Mouse (Mus musculus): ENCODE results near the gene Lin37. TPM values are rescaled to one million over a fixed set of nuclear protein-coding genes. Genes with fewer than 3 reads are reported as not detected.

The Lin37 gene
- polyA plus RNA-seq, 1 experiment from 2014 or later, result 33.1 TPM

GRCm38 (mm10) chr7:30560296-30560695, 658 bp upstream of the Lin37 start:
- Histone ChIP-seq H3K27me3 (no peaks in the 10 kb centered on the region), H3K27ac (peak overlapping the region; percentile 4), H3K4me2 (peak overlapping the region; percentile 93; the same call in 1 of the 2 replicates), H3K9ac (no peak overlapping the region), H3K4me1 (replicated peaks) (peaks cover 38% of the 10 kb centered on the region), H3K36me3 (peaks cover 20% of the 10 kb centered on the region), H3K9me3 (replicated peaks) (no peaks in the 10 kb centered on the region), H3K4me3 (peak overlapping the region; percentile 76; the same call in 1 of the 2 replicates)
- no peak for ATAC-seq (replicated peaks; ENCODE audit: insufficient number of reproducible peaks, insufficient read depth, low FRiP score, low read depth)
- whole genome bisulfite sequencing, result 61% methylated on average over 2 of the region's 2 CpGs

- 12% methylated on average over 12 of the region's 12 CpGs for WGBS
- Histone ChIP-seq H3K9me3 (replicated peaks) (no peaks in the 10 kb centered on the region), H3K9ac (peak overlapping the region; percentile 71), H3K27me3 (no peaks in the 10 kb centered on the region), H3K4me3 (peak overlapping the region; percentile 76), H3K4me1 (replicated peaks) (peaks cover 37% of the 10 kb centered on the region), H3K4me2 (peak overlapping the region; percentile 93), H3K27ac (peak overlapping the region; percentile 64), H3K36me3 (peaks cover 28% of the 10 kb centered on the region)
- ATAC-seq (replicated peaks; ENCODE audit: insufficient number of reproducible peaks, insufficient read depth, low FRiP score, low read depth), result no peak
Measured at GRCm38 (mm10) chr7:30558656-30559442, 789 bp downstream of the Lin37 start.

GRCm38 (mm10) chr7:30557901-30558514, 1.6 kb downstream of the Lin37 start:
- Histone ChIP-seq H3K9me3 (replicated peaks) (no peaks in the 10 kb centered on the region), H3K27ac (no peak overlapping the region), H3K4me3 (peak overlapping the region; percentile 76), H3K36me3 (peaks cover 28% of the 10 kb centered on the region), H3K4me1 (replicated peaks) (peaks cover 42% of the 10 kb centered on the region), H3K4me2 (peak overlapping the region; percentile 93), H3K9ac (0 out of 2 replicates have a peak overlapping the region, but pooled peaks have one; percentile 71), H3K27me3 (no peaks in the 10 kb centered on the region)
- ATAC-seq (replicated peaks; ENCODE audit: insufficient number of reproducible peaks, insufficient read depth, low FRiP score, low read depth), result no peak
- 85% methylated on average over 13 of the region's 13 CpGs for WGBS

GRCm38 (mm10) chr7:30556894-30557536, 2.6 kb downstream of the Lin37 start:
- no peaks in the 10 kb centered on the region for H3K9me3 ChIP-seq (replicated peaks)
- H3K4me3 ChIP-seq, result no peak overlapping the region
- H3K27me3 ChIP-seq, result no peaks in the 10 kb centered on the region
- no peak overlapping the region for H3K4me2 ChIP-seq
- H3K36me3 ChIP-seq, result peaks cover 28% of the 10 kb centered on the region
- H3K9ac ChIP-seq, result no peak overlapping the region
- peaks cover 44% of the 10 kb centered on the region for H3K4me1 ChIP-seq (replicated peaks)
- whole genome bisulfite sequencing, result 94% methylated on average over 18 of the region's 18 CpGs
- H3K27ac ChIP-seq, result no peak overlapping the region
- no peak for ATAC-seq (replicated peaks; ENCODE audit: insufficient number of reproducible peaks, insufficient read depth, low FRiP score, low read depth)

GRCm38 (mm10) chr7:30553810-30554584, 5.6 kb downstream of the Lin37 start:
- Histone ChIP-seq H3K4me2 (peak overlapping the region; percentile 93), H3K27me3 (no peaks in the 10 kb centered on the region), H3K36me3 (peaks cover 29% of the 10 kb centered on the region), H3K27ac (peak overlapping the region; percentile 99), H3K9ac (peak overlapping the region; percentile 78), H3K9me3 (replicated peaks) (no peaks in the 10 kb centered on the region), H3K4me1 (replicated peaks) (peaks cover 32% of the 10 kb centered on the region), H3K4me3 (peak overlapping the region; percentile 80)
- WGBS, result 81% methylated on average over 22 of the region's 22 CpGs
- no peak for ATAC-seq (replicated peaks; ENCODE audit: insufficient number of reproducible peaks, insufficient read depth, low FRiP score, low read depth)

- no peaks in the 10 kb centered on the region for H3K27me3 ChIP-seq
- peak overlapping the region; percentile 80 for H3K4me3 ChIP-seq
- H3K9ac ChIP-seq, result peak overlapping the region; percentile 78
- H3K9me3 ChIP-seq (replicated peaks), result no peaks in the 10 kb centered on the region
- H3K27ac ChIP-seq, result peak overlapping the region; percentile 99
- peak; percentile 32; the same call in 1 of the 2 replicates for ATAC-seq (replicated peaks; ENCODE audit: insufficient number of reproducible peaks, insufficient read depth, low FRiP score, low read depth)
- 2% methylated on average over 23 of the region's 23 CpGs for WGBS
- H3K4me2 ChIP-seq, result peak overlapping the region; percentile 93
- peaks cover 37% of the 10 kb centered on the region for H3K36me3 ChIP-seq
- peaks cover 23% of the 10 kb centered on the region for H3K4me1 ChIP-seq (replicated peaks)
Measured at GRCm38 (mm10) chr7:30553021-30553589, 6.5 kb downstream of the Lin37 start.

- H3K36me3 ChIP-seq, result peaks cover 44% of the 10 kb centered on the region
- H3K9me3 ChIP-seq (replicated peaks), result no peaks in the 10 kb centered on the region
- peak within 1 kb of the TSS; percentile 99 for H3K27ac ChIP-seq
- no peaks in the 10 kb centered on the region for H3K27me3 ChIP-seq
- H3K4me1 ChIP-seq (replicated peaks), result peaks cover 18% of the 10 kb centered on the region
- peak; percentile 93 for ATAC-seq (replicated peaks; ENCODE audit: insufficient number of reproducible peaks, insufficient read depth, low FRiP score, low read depth)
- H3K4me2 ChIP-seq, result peak within 1 kb of the TSS; percentile 93
- peak within 1 kb of the TSS; percentile 80 for H3K4me3 ChIP-seq
- H3K9ac ChIP-seq, result peak within 1 kb of the TSS; percentile 78
- under 1% methylated on average over 44 of the region's 44 CpGs for WGBS
Measured at GRCm38 (mm10) chr7:30552102-30553020, 7.3 kb downstream of the Lin37 start, which contains the start of the genes Hspb6 and Proser3. Gene Hspb6 (plus strand): TSS chr7:30552178. Gene Proser3 (minus strand): TSS chr7:30552299.

GRCm38 (mm10) chr7:30551445-30552101, 8.1 kb downstream of the Lin37 start:
- peak overlapping the region; percentile 78 for H3K9ac ChIP-seq
- peaks cover 18% of the 10 kb centered on the region for H3K4me1 ChIP-seq (replicated peaks)
- ATAC-seq (replicated peaks; ENCODE audit: insufficient number of reproducible peaks, insufficient read depth, low FRiP score, low read depth), result peak; percentile 47
- peak overlapping the region; percentile 93 for H3K4me2 ChIP-seq
- peaks cover 43% of the 10 kb centered on the region for H3K36me3 ChIP-seq
- WGBS, result 4% methylated on average over 10 of the region's 10 CpGs
- H3K4me3 ChIP-seq, result peak overlapping the region; percentile 80
- H3K9me3 ChIP-seq (replicated peaks), result no peaks in the 10 kb centered on the region
- H3K27me3 ChIP-seq, result no peaks in the 10 kb centered on the region
- H3K27ac ChIP-seq, result peak overlapping the region; percentile 99

GRCm38 (mm10) chr7:30550603-30551002, 9.0 kb downstream of the Lin37 start:
- Histone ChIP-seq H3K36me3 (peaks cover 44% of the 10 kb centered on the region), H3K9me3 (replicated peaks) (no peaks in the 10 kb centered on the region), H3K9ac (no peak overlapping the region), H3K4me3 (no peak overlapping the region), H3K4me2 (no peak overlapping the region), H3K27me3 (no peaks in the 10 kb centered on the region), H3K27ac (no peak overlapping the region), H3K4me1 (replicated peaks) (peaks cover 18% of the 10 kb centered on the region)
- ATAC-seq (replicated peaks; ENCODE audit: insufficient number of reproducible peaks, insufficient read depth, low FRiP score, low read depth), result no peak
- 97% methylated on average over 1 of the region's 1 CpGs for WGBS
